Mouse (Mus musculus): ENCODE measurements around the gene Plekhh1. TPM values are rescaled to one million over a fixed set of nuclear protein-coding genes. Genes with fewer than 3 reads are reported as not detected.

Plekhh1 gene
- 6.3 and 7.0 TPM in 2 replicates for polyA plus RNA-seq (2015; fragmentation: Nextera tagmentation; extraction: Ambion mirVana)

DNA sequence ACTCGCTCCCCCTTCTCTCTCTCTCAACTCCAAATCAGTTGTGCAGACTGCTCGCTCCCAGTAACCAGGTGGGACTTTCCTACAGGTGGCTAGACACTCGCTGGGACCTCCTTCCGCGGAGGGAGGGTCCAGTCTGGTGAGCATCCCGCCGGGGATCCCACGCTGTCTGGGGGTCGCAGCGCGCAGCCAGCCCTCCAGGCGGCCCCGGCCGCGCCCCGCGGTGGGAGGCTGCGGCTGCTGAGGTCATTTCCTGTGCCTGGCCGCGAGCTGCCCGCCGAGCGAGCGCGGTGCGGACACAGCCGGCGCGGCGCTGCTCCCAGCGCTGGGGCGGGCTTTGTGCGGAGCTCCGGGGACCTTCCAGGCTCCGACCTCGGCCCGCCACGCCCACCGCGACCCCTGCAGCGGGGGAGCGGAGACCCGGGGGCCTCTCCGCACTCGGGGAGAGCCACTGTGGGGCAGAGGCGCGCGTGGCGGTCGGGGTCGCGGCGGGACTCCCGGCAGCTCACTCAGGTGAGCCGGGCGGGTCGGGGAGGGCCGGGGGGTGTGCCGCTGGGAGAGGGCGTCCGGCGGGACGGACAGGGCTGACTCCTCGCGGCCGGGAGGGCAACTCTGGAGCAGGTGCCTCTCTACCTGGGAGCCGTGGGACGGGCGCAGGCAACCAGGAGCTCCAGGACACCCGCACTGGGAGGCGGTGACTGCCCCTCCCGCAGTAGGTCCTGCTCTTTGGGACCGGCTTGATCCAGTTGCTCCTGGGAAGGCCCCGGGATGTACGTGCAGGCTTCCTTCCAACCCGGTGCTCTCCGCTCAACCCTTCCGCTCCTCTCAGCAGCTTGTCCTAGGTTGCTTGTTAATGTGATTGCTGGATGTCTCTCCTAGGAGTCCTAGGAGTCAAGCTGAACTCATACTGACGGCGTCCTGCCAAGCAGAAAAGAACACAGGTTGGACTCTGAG is at the start of gene Plekhh1:
Gene Plekhh1 (plus strand): TSS at position 253 of the 951 bp plus-strand sequence.
- peak; percentile 97 for ATAC-seq (replicated peaks; ENCODE audit: low FRiP score)
- WGBS, result under 1% methylated on average over 74 of the region's 80 CpGs
- Histone ChIP-seq H3K27me3 (no peaks in the 10 kb centered on the region), H3K36me3 (no peaks in the 10 kb centered on the region), H3K4me2 (peak within 1 kb of the TSS; percentile 95), H3K9me3 (replicated peaks) (no peaks in the 10 kb centered on the region), H3K4me3 (replicated peaks) (peak within 1 kb of the TSS; percentile 83), H3K27ac (peak within 1 kb of the TSS; percentile 87), H3K9ac (peak within 1 kb of the TSS; percentile 90), H3K4me1 (peaks cover 9% of the 10 kb centered on the region)

- no peaks in the 10 kb centered on the region for H3K9me3 ChIP-seq (replicated peaks)
- H3K36me3 ChIP-seq, result no peaks in the 10 kb centered on the region
- no peaks in the 10 kb centered on the region for H3K4me1 ChIP-seq
- H3K4me3 ChIP-seq (replicated peaks), result no peak overlapping the region
- H3K27ac ChIP-seq, result no peak overlapping the region
- no peak overlapping the region for H3K9ac ChIP-seq
- WGBS, result 68% methylated on average over 5 of the region's 5 CpGs
- ATAC-seq (replicated peaks; ENCODE audit: low FRiP score), result no peak
- H3K27me3 ChIP-seq, result no peaks in the 10 kb centered on the region
- no peak overlapping the region for H3K4me2 ChIP-seq
Measured at GRCm38 (mm10) chr12:78980683-78981091, 48.3 kb upstream of the Plekhh1 start.

- Histone ChIP-seq H3K4me3 (replicated peaks) (no peak overlapping the region), H3K9ac (no peak overlapping the region), H3K27ac (no peak overlapping the region), H3K4me2 (no peak overlapping the region), H3K27me3 (no peaks in the 10 kb centered on the region), H3K36me3 (no peaks in the 10 kb centered on the region), H3K9me3 (replicated peaks) (no peaks in the 10 kb centered on the region), H3K4me1 (no peaks in the 10 kb centered on the region)
- WGBS, result 75% methylated on average over 2 of the region's 2 CpGs
- ATAC-seq (replicated peaks; ENCODE audit: low FRiP score), result no peak
Measured at GRCm38 (mm10) chr12:78981131-78981530, 47.8 kb upstream of the Plekhh1 start.

- 0 out of 2 replicates have a peak, but pooled peaks have one; percentile 25 for ATAC-seq (replicated peaks; ENCODE audit: low FRiP score)
- no peak overlapping the region for H3K4me3 ChIP-seq (replicated peaks)
- no peak overlapping the region for H3K4me2 ChIP-seq
- no peak overlapping the region for H3K9ac ChIP-seq
- H3K9me3 ChIP-seq (replicated peaks), result no peaks in the 10 kb centered on the region
- no peaks in the 10 kb centered on the region for H3K27me3 ChIP-seq
- 68% methylated on average over 9 of the region's 9 CpGs for WGBS
- no peak overlapping the region for H3K27ac ChIP-seq
- no peaks in the 10 kb centered on the region for H3K4me1 ChIP-seq
- no peaks in the 10 kb centered on the region for H3K36me3 ChIP-seq
Measured at GRCm38 (mm10) chr12:78981938-78982825, 46.8 kb upstream of the Plekhh1 start.

DNA sequence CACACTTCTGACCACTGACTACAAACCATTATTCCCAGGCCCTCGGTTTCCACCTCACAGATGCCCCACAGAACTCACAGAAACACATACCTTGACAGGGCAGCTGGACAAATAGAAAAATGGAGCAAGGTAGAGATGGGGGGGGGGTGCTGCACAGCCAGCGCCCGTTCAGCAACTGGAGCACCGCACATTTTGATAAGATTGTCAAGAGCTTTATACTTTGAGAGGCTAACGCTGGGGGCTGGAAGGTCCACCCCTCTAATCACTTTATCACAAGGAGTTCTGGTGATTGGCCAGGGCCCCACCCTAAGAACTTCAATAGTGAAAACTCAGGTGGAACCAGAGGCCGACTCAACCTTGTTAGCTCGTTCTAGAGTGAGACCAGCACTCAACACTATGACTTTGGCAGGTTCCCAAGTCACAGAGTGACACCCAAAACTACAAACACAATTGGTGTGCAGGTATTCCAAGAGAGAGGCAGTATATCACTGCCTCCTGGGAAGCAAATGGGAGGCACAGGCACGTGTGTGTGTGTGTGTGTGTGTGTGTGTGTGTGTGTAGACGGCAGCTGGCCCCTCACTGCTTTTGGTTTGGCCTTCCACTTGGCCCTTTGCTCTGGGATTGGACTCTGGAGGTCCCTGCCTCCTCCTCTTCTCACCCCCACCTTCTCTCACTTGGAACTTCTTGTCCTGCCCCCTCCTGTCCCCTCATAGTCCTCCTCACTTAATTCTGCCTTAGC is 45.5 kb upstream of the Plekhh1 start:
- Histone ChIP-seq H3K9ac (no peak overlapping the region), H3K36me3 (no peaks in the 10 kb centered on the region), H3K9me3 (replicated peaks) (no peaks in the 10 kb centered on the region), H3K4me1 (no peaks in the 10 kb centered on the region), H3K27me3 (no peaks in the 10 kb centered on the region), H3K4me2 (no peak overlapping the region), H3K4me3 (replicated peaks) (no peak overlapping the region), H3K27ac (no peak overlapping the region)
- no peak; the same call in 1 of the 2 replicates for ATAC-seq (replicated peaks; ENCODE audit: low FRiP score)
- WGBS, result 64% methylated on average over 9 of the region's 9 CpGs

- ATAC-seq (replicated peaks; ENCODE audit: low FRiP score), result no peak
- Histone ChIP-seq H3K4me1 (no peaks in the 10 kb centered on the region), H3K9ac (no peak overlapping the region), H3K4me2 (no peak overlapping the region), H3K27me3 (no peaks in the 10 kb centered on the region), H3K36me3 (no peaks in the 10 kb centered on the region), H3K9me3 (replicated peaks) (no peaks in the 10 kb centered on the region), H3K4me3 (replicated peaks) (no peak overlapping the region), H3K27ac (no peak overlapping the region)
- WGBS, result 65% methylated on average over 3 of the region's 3 CpGs
Measured at GRCm38 (mm10) chr12:78984035-78984432, 44.9 kb upstream of the Plekhh1 start.

DNA sequence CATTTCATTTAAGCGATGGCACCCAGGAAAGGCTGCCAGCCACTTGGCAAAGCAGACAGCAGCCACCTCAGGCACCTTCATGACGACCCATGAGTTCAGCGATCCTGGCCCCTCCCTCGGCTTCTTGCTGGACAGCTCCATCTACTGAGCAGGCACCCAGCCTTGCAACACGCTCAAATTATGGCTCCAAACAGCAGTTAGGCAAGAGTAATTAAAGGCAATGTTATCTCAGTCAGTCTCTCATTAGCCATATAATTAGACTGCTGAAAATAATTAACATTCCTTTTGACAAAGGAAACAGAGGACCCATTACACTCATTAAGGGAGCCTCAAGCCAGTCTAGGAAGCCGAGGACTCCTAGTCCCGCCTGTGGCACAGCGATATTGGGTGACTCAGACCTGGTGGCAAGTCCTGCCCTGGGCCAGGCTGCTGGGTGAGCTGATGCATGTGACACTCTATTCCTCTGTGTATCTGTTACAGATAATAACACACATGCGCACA is 41.3 kb upstream of the Plekhh1 start:
- no peaks in the 10 kb centered on the region for H3K36me3 ChIP-seq
- no peaks in the 10 kb centered on the region for H3K4me1 ChIP-seq
- 43% methylated on average over 9 of the region's 9 CpGs for WGBS
- no peaks in the 10 kb centered on the region for H3K27me3 ChIP-seq
- no peaks in the 10 kb centered on the region for H3K9me3 ChIP-seq (replicated peaks)
- ATAC-seq (replicated peaks; ENCODE audit: low FRiP score), result 0 out of 2 replicates have a peak, but pooled peaks have one; percentile 15
- no peak overlapping the region for H3K27ac ChIP-seq
- no peak overlapping the region for H3K9ac ChIP-seq
- no peak overlapping the region for H3K4me2 ChIP-seq
- H3K4me3 ChIP-seq (replicated peaks), result no peak overlapping the region

- H3K36me3 ChIP-seq, result no peaks in the 10 kb centered on the region
- H3K4me2 ChIP-seq, result no peak overlapping the region
- 0 out of 2 replicates have a peak, but pooled peaks cover 3% of the 10 kb centered on the region for H3K4me1 ChIP-seq
- 82% methylated on average over 4 of the region's 4 CpGs for WGBS
- ATAC-seq (replicated peaks; ENCODE audit: low FRiP score), result no peak
- H3K9me3 ChIP-seq (replicated peaks), result no peaks in the 10 kb centered on the region
- H3K27me3 ChIP-seq, result no peaks in the 10 kb centered on the region
- no peak overlapping the region for H3K4me3 ChIP-seq (replicated peaks)
- H3K9ac ChIP-seq, result no peak overlapping the region
- H3K27ac ChIP-seq, result no peak overlapping the region
Measured at GRCm38 (mm10) chr12:78996271-78996670, 32.7 kb upstream of the Plekhh1 start.

DNA sequence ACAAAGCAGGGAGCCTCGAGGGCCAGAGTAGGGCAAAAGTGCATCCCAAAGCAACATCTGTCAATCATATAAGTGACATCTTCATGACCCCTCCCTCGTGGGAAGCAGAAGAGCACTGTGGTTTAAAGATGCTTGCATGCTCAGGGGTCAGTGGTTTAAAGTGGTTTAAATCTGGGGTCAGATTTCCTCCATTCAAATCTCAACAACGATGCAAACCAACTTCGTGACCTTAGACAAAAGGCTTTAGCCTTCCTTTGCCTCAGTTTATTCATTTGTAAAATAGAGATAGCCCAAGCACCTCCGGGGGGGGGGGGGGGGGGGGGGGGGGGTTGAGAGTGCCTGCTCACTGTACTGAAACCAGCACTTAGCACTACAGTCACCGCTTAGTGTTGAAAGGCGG is 32.3 kb upstream of the Plekhh1 start:
- 27% methylated on average over 7 of the region's 7 CpGs for WGBS
- no peak for ATAC-seq (replicated peaks; ENCODE audit: low FRiP score)

DNA sequence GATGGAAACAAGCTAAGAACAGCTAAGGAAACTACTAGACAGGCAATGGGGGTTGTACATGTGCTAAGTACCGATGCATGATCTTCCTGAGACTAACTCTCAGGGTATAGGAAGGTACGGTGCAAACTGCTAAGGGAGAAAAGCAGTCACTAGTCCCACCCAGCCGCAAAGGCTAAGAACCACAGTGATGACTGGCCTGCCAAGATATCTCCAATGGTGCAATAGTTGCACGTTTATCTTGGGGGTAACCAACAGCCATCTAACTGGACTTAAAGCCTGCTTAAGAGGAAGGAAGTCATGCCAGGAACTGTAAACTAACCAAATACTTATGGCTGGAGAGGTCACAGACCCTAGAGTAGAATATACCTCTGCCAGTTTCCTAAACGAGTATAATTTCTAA is 26.6 kb upstream of the Plekhh1 start:
- Histone ChIP-seq H3K27me3 (peaks cover 23% of the 10 kb centered on the region), H3K4me1 (peaks cover 9% of the 10 kb centered on the region; the same call in 1 of the 2 replicates), H3K4me2 (no peak overlapping the region), H3K4me3 (replicated peaks) (no peak overlapping the region), H3K9ac (no peak overlapping the region), H3K27ac (no peak overlapping the region), H3K36me3 (no peaks in the 10 kb centered on the region), H3K9me3 (replicated peaks) (no peaks in the 10 kb centered on the region)
- 85% methylated on average over 5 of the region's 5 CpGs for WGBS
- no peak for ATAC-seq (replicated peaks; ENCODE audit: low FRiP score)

More for the DNA sequence above, 32.3 kb upstream of the Plekhh1 start:
- Histone ChIP-seq H3K4me1 (0 out of 2 replicates have a peak, but pooled peaks cover 3% of the 10 kb centered on the region), H3K27me3 (no peaks in the 10 kb centered on the region), H3K9me3 (replicated peaks) (no peaks in the 10 kb centered on the region), H3K27ac (no peak overlapping the region), H3K4me3 (replicated peaks) (no peak overlapping the region), H3K4me2 (no peak overlapping the region), H3K36me3 (no peaks in the 10 kb centered on the region), H3K9ac (no peak overlapping the region)

GRCm38 (mm10) chr12:79002978-79003377 is 26.0 kb upstream of the Plekhh1 start:
- Histone ChIP-seq H3K36me3 (no peaks in the 10 kb centered on the region), H3K9ac (no peak overlapping the region), H3K27me3 (peaks cover 23% of the 10 kb centered on the region), H3K4me2 (no peak overlapping the region), H3K9me3 (replicated peaks) (no peaks in the 10 kb centered on the region), H3K4me1 (peaks cover 10% of the 10 kb centered on the region; the same call in 1 of the 2 replicates), H3K27ac (no peak overlapping the region), H3K4me3 (replicated peaks) (no peak overlapping the region)
- WGBS, result 86% methylated on average over 3 of the region's 3 CpGs
- no peak for ATAC-seq (replicated peaks; ENCODE audit: low FRiP score)

Data from kidney, embryonic 15.5 days (tissue).